Mouse (Mus musculus): Measurements from ENCODE around the gene Slc29a1. TPM values are rescaled to one million over a fixed set of nuclear protein-coding genes. Genes with fewer than 3 reads are reported as not detected.

The Slc29a1 gene
- total and polyA plus RNA-seq, 3 experiments = 58.4 to 88.0 (median 72.1) TPM

DNA sequence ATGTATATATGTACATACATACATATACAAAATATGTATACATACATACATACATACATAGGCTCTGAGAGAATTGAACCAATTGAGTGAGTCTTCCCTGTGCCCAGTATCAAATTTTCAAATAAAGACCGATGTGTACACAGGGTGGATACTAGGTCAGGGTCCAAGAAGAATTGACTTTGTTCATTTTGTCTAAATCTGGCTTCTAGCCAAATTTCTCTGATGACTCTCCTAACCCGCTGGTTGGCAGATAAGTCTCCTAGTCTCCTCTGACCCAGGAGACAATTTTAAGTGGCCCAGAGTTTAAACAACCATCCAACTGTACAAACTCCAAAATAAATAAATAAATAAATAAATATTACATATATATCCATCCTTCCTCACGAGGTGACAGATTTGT, 515 bp downstream of the Slc29a1 start:
- H3K9ac ChIP-seq (ENCODE audit: insufficient read depth, low read depth) = no peak overlapping the region
- in situ Hi-C loops (cut with MboI; ENCODE audit: low pct_ligation_motif_present, low pct_unique_long_range_greater_than_20kb, low sequenced_read_pairs) (no loop called here), dilution Hi-C loops (cut with MboI; ENCODE audit: extremely low pct_ligation_motif_present, extremely low pct_unique_long_range_greater_than_20kb, low sequenced_read_pairs) (no loop called here)
- H3K4me3 ChIP-seq (replicated peaks in 1 of 3; ENCODE audit: low read depth in 2 of 3, low read length in 2 of 3, poor library complexity in 1 of 3) = no peak overlapping the region
- DNase-seq (ENCODE audit: extremely low read depth) = no peak
- peaks cover 1% of the 10 kb centered on the region for H3K27me3 ChIP-seq (replicated peaks)
- H3K36me3 ChIP-seq (replicated peaks in 1 of 2; ENCODE audit: control insufficient read depth in 1 of 2, insufficient read depth in 1 of 2, low read length in 1 of 2) = no peaks in the 10 kb centered on the region
- peaks cover 10 to 39% of the 10 kb centered on the region in 2 experiments for H3K4me1 ChIP-seq (ENCODE audit: control insufficient read depth in 1 of 2, insufficient read depth in 2 of 2)
- no peak for TF ChIP-seq NRF1 (IDR thresholded peaks at IDR 0.05; ENCODE audit: low read depth, low read length)
- no peak for TF ChIP-seq CHD1 (IDR thresholded peaks at IDR 0.05; ENCODE audit: low read depth, low read length)
- TF ChIP-seq JUND (conservative IDR thresholded peaks at IDR 0.05; ENCODE audit: low read depth, low read length) = no peak
- no peak for TF ChIP-seq ZKSCAN1 (IDR thresholded peaks at IDR 0.05; ENCODE audit: borderline replicate concordance, low read depth, low read length)
- peak overlapping the region; percentile 70; the same call in 1 of the 2 replicates for H3K4me2 ChIP-seq (ENCODE audit: insufficient read depth, low read depth, poor library complexity, severe bottlenecking)
- 0 out of 2 replicates have a peak, but pooled peaks cover 3% of the 10 kb centered on the region for H3K79me2 ChIP-seq (replicated peaks; ENCODE audit: control insufficient read depth, extremely low read depth, insufficient read depth, poor library complexity, severe bottlenecking)
- H3K9me3 ChIP-seq (replicated peaks; ENCODE audit: low read length) = no peaks in the 10 kb centered on the region
- no peak overlapping the region for H3K27ac ChIP-seq (ENCODE audit: insufficient read depth, low read depth)

- no peak for DNase-seq (ENCODE audit: extremely low read depth)
- H3K36me3 ChIP-seq (replicated peaks in 1 of 2; ENCODE audit: control insufficient read depth in 1 of 2, insufficient read depth in 1 of 2, low read length in 1 of 2) = no peaks in the 10 kb centered on the region
- in situ Hi-C loops (cut with MboI; ENCODE audit: low pct_ligation_motif_present, low pct_unique_long_range_greater_than_20kb, low sequenced_read_pairs) (no loop called here), dilution Hi-C loops (cut with MboI; ENCODE audit: extremely low pct_ligation_motif_present, extremely low pct_unique_long_range_greater_than_20kb, low sequenced_read_pairs) (no loop called here)
- H3K79me2 ChIP-seq (replicated peaks; ENCODE audit: control insufficient read depth, extremely low read depth, insufficient read depth, poor library complexity, severe bottlenecking) = 0 out of 2 replicates have a peak, but pooled peaks cover 3% of the 10 kb centered on the region
- H3K4me3 ChIP-seq (replicated peaks in 1 of 3; ENCODE audit: low read depth in 2 of 3, low read length in 2 of 3, poor library complexity in 1 of 3) = no peak overlapping the region
- H3K4me2 ChIP-seq (ENCODE audit: insufficient read depth, low read depth, poor library complexity, severe bottlenecking) = no peak overlapping the region
- H3K9ac ChIP-seq (ENCODE audit: insufficient read depth, low read depth) = no peak overlapping the region
- TF ChIP-seq RAD21 (IDR thresholded peaks at IDR 0.05; ENCODE audit: low read depth, low read length) (no peak), HCFC1 (IDR thresholded peaks at IDR 0.05; ENCODE audit: low read depth, low read length) (no peak), NELFE (IDR thresholded peaks at IDR 0.05; ENCODE audit: low read depth, low read length) (no peak), TBP (conservative IDR thresholded peaks at IDR 0.05; ENCODE audit: low read depth, low read length) (no peak), BHLHE40 (IDR thresholded peaks at IDR 0.05; ENCODE audit: low read depth, low read length) (no peak), POLR2AphosphoS2 (IDR thresholded peaks at IDR 0.05; ENCODE audit: low read depth, low read length) (no peak), KAT2A (IDR thresholded peaks at IDR 0.05; ENCODE audit: insufficient replicate concordance, low read length) (no peak), ZC3H11A (IDR thresholded peaks at IDR 0.05; ENCODE audit: low read depth, low read length) (no peak), MEF2A (IDR thresholded peaks at IDR 0.05; ENCODE audit: borderline replicate concordance, low read depth, low read length) (no peak), MAX (IDR thresholded peaks at IDR 0.05; ENCODE audit: low read length) (no peak), MXI1 (IDR thresholded peaks at IDR 0.05; ENCODE audit: low read depth, low read length) (no peak), ZKSCAN1 (IDR thresholded peaks at IDR 0.05; ENCODE audit: borderline replicate concordance, low read depth, low read length) (no peak), POLR2A (IDR thresholded peaks at IDR 0.05; ENCODE audit: low read depth, low read length) (no peak), ZMIZ1 (IDR thresholded peaks at IDR 0.05; ENCODE audit: low read depth, low read length) (no peak), GABPA (IDR thresholded peaks at IDR 0.05; ENCODE audit: insufficient replicate concordance, low read depth, low read length) (no peak)
- no peak overlapping the region for H3K27ac ChIP-seq (ENCODE audit: insufficient read depth, low read depth)
- H3K4me1 ChIP-seq (ENCODE audit: control insufficient read depth in 1 of 2, insufficient read depth in 2 of 2) = peaks cover 15 to 44% of the 10 kb centered on the region in 2 experiments
- H3K27me3 ChIP-seq (replicated peaks) = peaks cover 1% of the 10 kb centered on the region
- H3K9me3 ChIP-seq (replicated peaks; ENCODE audit: low read length) = no peaks in the 10 kb centered on the region
Observed at GRCm38 (mm10) chr17:45598376-45598775, 1.0 kb downstream of the Slc29a1 start.

Data from CH12.LX (cell line).